8 mouse cellular contexts compared by ENCODE assay signal in genomic region chr10:12878661-12879312, GRCm38 (mm10). TPM values are rescaled to one million over a fixed set of nuclear protein-coding genes. Genes with fewer than 3 reads are reported as not detected.
A peak's percentile ranks its signal among the peaks of the same experiment; 100 is the strongest.
DNase-seq lines count a peak whose midpoint lies in the region; ATAC-seq and TF ChIP-seq lines count a peak whose summit lies in the region.

No protein-coding gene starts in this region.

- 0 out of 2 replicates have a peak, but pooled peaks cover 3% of the 10 kb centered on the region for H3K27me3 ChIP-seq in hindbrain, embryonic 15.5 days
- H3K27me3 ChIP-seq in thymus, adult 2 months (ENCODE audit: control insufficient read depth, insufficient read depth, low read length), result no peaks in the 10 kb centered on the region

- no peak for ATAC-seq in hindbrain, embryonic 15.5 days (ENCODE audit: low FRiP score, low read depth)

- H3K36me3 ChIP-seq in hindbrain, embryonic 15.5 days, result no peaks in the 10 kb centered on the region
- H3K36me3 ChIP-seq in thymus, adult 2 months (ENCODE audit: control insufficient read depth, insufficient read depth, low read length), result no peaks in the 10 kb centered on the region

- no peak overlapping the region for H3K27ac ChIP-seq in hindbrain, embryonic 15.5 days (replicated peaks)
- H3K27ac ChIP-seq in thymus, adult 2 months (ENCODE audit: control insufficient read depth, insufficient read depth, low read length), result no peak overlapping the region

- no peak overlapping the region for H3K4me3 ChIP-seq in hindbrain, embryonic 15.5 days
- no peak overlapping the region for H3K4me3 ChIP-seq in thymus, adult 2 months (ENCODE audit: control insufficient read depth, insufficient read depth, low read length)

- H3K4me2 ChIP-seq in hindbrain, embryonic 15.5 days, result peak overlapping the region; percentile 29; the same call in 1 of the 2 replicates

- 7% methylated on average over 14 of the region's 14 CpGs for WGBS in hindbrain, embryonic 15.5 days
- 83% methylated on average over 14 of the region's 14 CpGs for WGBS in thymus, adult 2 months

- no peak overlapping the region for H3K9ac ChIP-seq in hindbrain, embryonic 15.5 days

- no peak for TF ChIP-seq POLR2A in thymus, adult 2 months (IDR thresholded peaks at IDR 0.05; ENCODE audit: control insufficient read depth, extremely low read depth, insufficient read depth, low read length, poor library complexity)

- no peak for TF ChIP-seq CTCF in thymus, adult 2 months (IDR thresholded peaks at IDR 0.05; ENCODE audit: borderline replicate concordance, control insufficient read depth, extremely low read depth, insufficient read depth, low read length, poor library complexity)

- H3K9me3 ChIP-seq in hindbrain, embryonic 15.5 days, result no peaks in the 10 kb centered on the region

- H3K4me1 ChIP-seq in hindbrain, embryonic 15.5 days (replicated peaks), result 0 out of 2 replicates have a peak, but pooled peaks cover 4% of the 10 kb centered on the region
- peaks cover 7% of the 10 kb centered on the region for H3K4me1 ChIP-seq in thymus, adult 2 months (replicated peaks; ENCODE audit: control insufficient read depth, insufficient read depth, low read length)

- DNase-seq in urinary bladder, postnatal 36 days (ENCODE audit: low spot score in 2 of 2), result peak; percentile 43 to 55
- no peak for DNase-seq in urinary bladder, postnatal 10 days (ENCODE audit: low spot score)
- DNase-seq in gastrocnemius, adult 18-20 months (ENCODE audit: low spot score), result peak; percentile 64
- DNase-seq in retina, postnatal 1 day, result peak; percentile 44
- DNase-seq in thymus, adult 18-20 months, result no peak
- no peak for DNase-seq in spleen, adult 12 weeks (ENCODE audit: low spot score)
- no peak for DNase-seq in thymus, adult 2 months

RNA-seq across cellular contexts. Expression of gene Utrn, which starts 9.6 kb away (rescaled TPM):
- 10 to 100 TPM; 17.6 to 20.4 TPM for total RNA-seq in gastrocnemius, adult 18-20 months (2021)
- polyA plus RNA-seq in hindbrain, embryonic 15.5 days (2015; fragmentation: Nextera tagmentation; extraction: Ambion mirVana), result 25.6 and 30.2 TPM in 2 replicates
- polyA plus RNA-seq in thymus, adult 2 months (2012; rRNA removed), result 25.7 and 30.3 TPM in 2 replicates

Comparison
In these comparisons a context has a peak if more than half of its experiments do, and no peak if none do; other contexts are left out.
1. DNase-seq: peak in urinary bladder, postnatal 36 days (2 of 2), gastrocnemius, adult 18-20 months (single experiment) and retina, postnatal 1 day (single experiment); none in urinary bladder, postnatal 10 days (single experiment), thymus, adult 18-20 months (0 of 2), spleen, adult 12 weeks (single experiment) and thymus, adult 2 months (single experiment).